Mouse (Mus musculus) forebrain, embryonic 10.5 days (tissue): ENCODE measurements at regions not wholly inside any gene's neighbourhood (a gene's known extent, or its start where the extent isn't known, plus 50 kb on each side); places are given as distances from the start of the nearest gene placed in this dataset. TPM values are rescaled to one million over a fixed set of nuclear protein-coding genes. Genes with fewer than 3 reads are reported as not detected.
A peak's percentile ranks its signal among the peaks of the same experiment; 100 is the strongest.

Experiments
- DNase-seq: peaks from one replicate; pipeline ENCODE4 v3.0.0-alpha.2; 2017; ENCODE audit warnings: low spot score; ENCODE audit errors: extremely low spot score
- H3K27ac ChIP-seq: fragments of 300-500 bp; sonication (generic); 2 replicates; pipeline ENCODE4 v1.5.1; 2016; ENCODE audit warnings: mild to moderate bottlenecking
- H3K27me3 ChIP-seq: fragments of 300-500 bp; sonication (generic); 2 replicates; pipeline ENCODE4 v1.6.1; 2016; ENCODE audit warnings: mild to moderate bottlenecking; ENCODE audit not compliant: poor library complexity, severe bottlenecking
- H3K36me3 ChIP-seq: fragments of 300-500 bp; sonication (generic); replicated peaks from 2 replicates; pipeline ENCODE4 v1.6.1; 2016; ENCODE audit warnings: mild to moderate bottlenecking, moderate library complexity
- H3K4me1 ChIP-seq: fragments of 300-500 bp; sonication (generic); 2 replicates; pipeline ENCODE4 v1.6.1; 2016
- H3K4me3 ChIP-seq: fragments of 300-500 bp; sonication (generic); 2 replicates; pipeline ENCODE4 v1.5.1; 2016; ENCODE audit warnings: mild to moderate bottlenecking, moderate library complexity
- H3K9me3 ChIP-seq: fragments of 300-500 bp; sonication (generic); 2 replicates; pipeline ENCODE4 v1.6.1; 2016; ENCODE audit warnings: mild to moderate bottlenecking, moderate library complexity
- WGBS: fragments of 180-500 bp; shearing (Covaris S2); methylation state at CpG from one replicate; pipeline ENCODE4 v1.1.7; 2016; 5-methylcytosine and 5-hydroxymethylcytosine counted together
- microRNA counts: library from miRNA; unstranded; fragments of <30 nt; microRNA quantifications from one replicate; lab custom pipeline; 2017
- microRNA-seq: library from miRNA; unstranded; fragments of <30 nt; microRNA quantifications from one replicate; pipeline ENCODE4, GENCODE M21; 2017

DNA sequence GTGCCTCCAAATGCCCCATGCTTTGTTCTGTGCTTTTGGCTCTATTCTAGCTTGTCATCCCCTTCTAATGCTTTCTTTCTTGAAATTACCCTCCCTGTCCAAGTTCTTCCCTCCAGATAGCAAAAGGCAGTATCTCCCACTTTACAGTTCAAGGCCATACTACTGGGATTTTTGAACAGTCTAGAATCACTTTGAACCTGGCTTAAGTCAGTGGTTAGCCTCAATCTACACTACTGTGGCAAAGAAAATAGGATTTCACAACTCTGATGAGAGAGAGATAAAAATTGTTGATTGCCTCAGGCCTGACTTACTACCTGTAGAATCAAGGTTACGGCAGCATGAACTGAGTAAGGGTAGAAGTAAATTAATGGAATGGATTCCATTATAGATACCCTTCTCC lies 107.9 kb upstream of the Ell2 start:
- Histone ChIP-seq H3K4me3 (no peak overlapping the region), H3K36me3 (no peaks in the 10 kb centered on the region), H3K27me3 (no peaks in the 10 kb centered on the region), H3K4me1 (no peaks in the 10 kb centered on the region), H3K9me3 (no peaks in the 10 kb centered on the region), H3K27ac (no peak overlapping the region)
- 96% methylated on average over 1 of the region's 1 CpGs for WGBS
- DNase-seq, result no peak

DNA sequence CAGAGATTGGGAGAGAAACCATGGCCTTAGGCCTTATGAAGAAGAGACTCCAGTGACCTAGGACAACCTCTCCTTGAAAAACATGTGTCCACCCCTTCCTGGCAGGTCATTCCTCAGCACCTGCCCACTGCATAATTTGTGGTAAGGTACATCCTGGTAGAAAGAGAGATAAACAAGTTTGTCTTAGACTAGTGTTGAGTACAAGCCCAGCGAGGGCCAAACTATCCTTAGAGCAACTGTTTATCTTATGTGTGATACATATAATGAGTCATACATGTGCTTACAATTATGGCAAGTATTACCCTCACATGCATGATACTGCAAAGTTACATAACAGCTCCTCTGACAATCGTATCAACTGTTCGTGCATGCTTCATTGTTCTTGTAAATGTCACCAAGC lies 83.3 kb upstream of the Ell2 start:
- 96% methylated on average over 3 of the region's 3 CpGs for WGBS

DNA sequence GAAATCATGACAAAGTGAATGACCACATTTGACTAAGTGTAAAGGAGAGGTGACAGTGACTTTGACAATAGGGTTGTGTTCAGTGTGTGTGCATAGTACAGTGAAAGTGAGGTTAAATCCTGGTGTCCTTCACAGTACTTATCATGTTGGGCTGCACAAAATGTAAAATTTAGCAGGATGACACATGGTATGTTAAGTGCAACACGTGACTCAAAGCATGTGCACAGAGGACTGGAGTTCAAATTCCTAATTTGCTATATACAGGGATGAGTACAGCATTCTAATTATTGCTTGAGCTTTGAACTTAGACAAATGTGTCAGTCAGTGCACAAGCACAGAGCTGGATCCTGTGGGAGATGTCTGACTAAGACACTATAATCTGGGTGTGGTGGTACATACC lies 79.2 kb upstream of the Ell2 start:
- no peaks in the 10 kb centered on the region for H3K36me3 ChIP-seq
- H3K27me3 ChIP-seq, result no peaks in the 10 kb centered on the region
- H3K4me1 ChIP-seq, result no peaks in the 10 kb centered on the region
- DNase-seq, result no peak
- H3K27ac ChIP-seq, result no peak overlapping the region
- no peaks in the 10 kb centered on the region for H3K9me3 ChIP-seq
- no peak overlapping the region for H3K4me3 ChIP-seq
- 93% methylated on average over 1 of the region's 1 CpGs for WGBS

More for the DNA sequence above, 83.3 kb upstream of the Ell2 start:
- DNase-seq, result no peak
- no peaks in the 10 kb centered on the region for H3K36me3 ChIP-seq
- H3K27ac ChIP-seq, result no peak overlapping the region
- H3K4me1 ChIP-seq, result no peaks in the 10 kb centered on the region
- no peak overlapping the region for H3K4me3 ChIP-seq
- H3K27me3 ChIP-seq, result no peaks in the 10 kb centered on the region
- H3K9me3 ChIP-seq, result no peaks in the 10 kb centered on the region

DNA sequence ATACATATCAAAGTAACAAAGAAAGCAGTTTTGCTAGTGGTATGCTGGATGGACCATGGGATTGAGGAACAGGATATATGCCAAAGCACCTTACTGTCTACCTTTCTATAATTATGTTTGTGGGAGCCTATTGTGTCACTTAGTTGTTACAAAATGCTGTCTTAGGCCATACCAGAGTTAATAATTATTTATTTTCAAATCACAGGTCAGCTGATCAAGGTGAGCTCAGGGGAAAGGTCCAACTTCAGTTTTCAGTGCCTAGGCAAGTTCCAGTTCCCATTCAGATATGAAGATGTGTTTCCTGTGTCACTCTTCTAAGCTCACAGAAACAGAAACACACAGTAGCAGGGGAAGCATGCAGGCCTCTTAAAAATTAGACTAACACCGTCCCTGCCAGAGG lies 75.5 kb upstream of the Ell2 start:
- Histone ChIP-seq H3K27me3 (no peaks in the 10 kb centered on the region), H3K9me3 (no peaks in the 10 kb centered on the region), H3K27ac (no peak overlapping the region), H3K36me3 (no peaks in the 10 kb centered on the region), H3K4me1 (no peaks in the 10 kb centered on the region), H3K4me3 (no peak overlapping the region)
- 94% methylated on average over 1 of the region's 1 CpGs for WGBS
- no peak for DNase-seq

DNA sequence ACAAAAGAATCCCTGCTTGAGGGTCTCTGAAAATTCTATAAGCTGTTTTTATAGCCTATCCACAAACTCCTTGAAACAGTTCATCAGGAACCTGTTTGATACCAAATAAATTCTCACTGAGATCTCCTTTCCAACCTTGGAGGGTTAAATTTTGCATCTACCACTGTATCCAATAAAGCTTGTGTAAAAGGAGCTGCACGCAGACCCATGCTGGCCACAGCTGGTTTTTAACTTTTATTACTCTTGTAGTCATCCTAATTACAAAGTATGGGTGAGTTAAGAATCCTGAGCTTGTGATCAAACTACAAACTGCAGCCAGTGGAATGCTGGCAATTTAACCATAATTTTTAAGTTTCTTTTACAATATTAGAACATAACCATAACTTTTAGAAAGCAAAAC lies 59.0 kb upstream of the Ell2 start:
- Histone ChIP-seq H3K36me3 (no peaks in the 10 kb centered on the region), H3K4me3 (no peak overlapping the region), H3K27ac (no peak overlapping the region), H3K27me3 (no peaks in the 10 kb centered on the region), H3K9me3 (peaks cover 2% of the 10 kb centered on the region), H3K4me1 (no peaks in the 10 kb centered on the region)
- no peak for DNase-seq
- 89% methylated on average over 1 of the region's 1 CpGs for WGBS

DNA sequence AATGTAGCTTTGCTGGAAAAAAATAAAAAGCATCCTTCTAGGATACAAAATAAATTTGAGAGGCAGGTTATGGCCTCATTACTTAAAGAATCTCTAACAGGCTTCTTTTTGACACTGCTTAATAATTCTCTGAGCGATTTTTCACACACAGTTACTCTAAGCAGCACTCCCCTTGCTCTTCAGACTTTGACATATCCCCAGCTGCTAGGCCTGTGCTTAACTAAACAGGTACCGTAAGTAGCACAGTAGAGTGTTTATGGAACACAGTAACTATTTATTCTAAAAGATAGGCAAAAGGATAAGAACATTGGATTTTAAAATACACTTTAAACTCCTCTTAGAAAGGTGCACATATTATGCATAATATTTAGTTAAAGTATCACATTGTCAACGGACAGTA lies 54.6 kb upstream of the Ell2 start:
- no peak for DNase-seq
- no peaks in the 10 kb centered on the region for H3K9me3 ChIP-seq
- 89% methylated on average over 3 of the region's 3 CpGs for WGBS
- H3K4me1 ChIP-seq, result no peaks in the 10 kb centered on the region
- H3K4me3 ChIP-seq, result no peak overlapping the region
- no peaks in the 10 kb centered on the region for H3K27me3 ChIP-seq
- no peak overlapping the region for H3K27ac ChIP-seq
- no peaks in the 10 kb centered on the region for H3K36me3 ChIP-seq

DNA sequence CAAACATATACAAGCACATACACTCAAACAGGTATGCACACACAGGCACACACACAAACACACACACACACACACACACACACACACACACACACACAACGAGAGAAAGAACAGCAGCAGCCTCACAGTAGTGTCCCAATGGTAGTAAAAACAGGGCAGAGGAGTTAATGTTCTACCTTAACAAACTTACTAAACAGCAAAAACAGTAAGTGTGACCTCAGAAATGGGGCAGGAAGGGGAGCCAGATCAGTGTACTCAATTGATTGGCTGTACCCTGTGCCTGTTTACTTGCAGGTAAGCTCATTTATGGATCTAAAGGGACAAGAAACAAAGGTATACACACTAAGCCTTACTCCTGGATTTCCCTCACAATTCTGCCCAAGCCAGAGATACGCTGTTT lies 53.6 kb upstream of the Ell2 start:
- Histone ChIP-seq H3K4me3 (no peak overlapping the region), H3K36me3 (no peaks in the 10 kb centered on the region), H3K27me3 (no peaks in the 10 kb centered on the region), H3K27ac (no peak overlapping the region), H3K9me3 (no peaks in the 10 kb centered on the region), H3K4me1 (no peaks in the 10 kb centered on the region)
- DNase-seq, result no peak
- WGBS, result 91% methylated on average over 2 of the region's 2 CpGs

MicroRNA genes in the stretch of these regions (microRNA counts, 519-probe panel; counts per million panel counts)
- microRNA mmu-miR-682 (lab: Ali Mortazavi, UCI), result 341 counts per million, percentile 65 among the panel's probes with 10 or more counts

Small RNAs in the stretch of these regions (microRNA-seq; reads per million reads assigned to microRNA genes)
- not detected for gene Mir682
